Mouse (Mus musculus): ENCODE measurements around the gene Dtd2.
A peak's percentile ranks its signal among the peaks of the same experiment; 100 is the strongest.

Dtd2 gene

GRCm38 (mm10) chr12:52005877-52006632 is at the start of gene Dtd2:
Gene Dtd2 (minus strand): TSS chr12:52006501.
- peak; percentile 94 for DNase-seq

- DNase-seq, result no peak
Observed at GRCm38 (mm10) chr12:52049324-52049723, 43.0 kb upstream of the Dtd2 start.

- DNase-seq, result no peak
Observed at GRCm38 (mm10) chr12:52046371-52046770, 40.1 kb upstream of the Dtd2 start.

- DNase-seq, result no peak
Observed at GRCm38 (mm10) chr12:52042818-52043336, 36.6 kb upstream of the Dtd2 start.

GRCm38 (mm10) chr12:52038352-52038751 is 32.1 kb upstream of the Dtd2 start:
- DNase-seq, result no peak

- DNase-seq, result no peak
Observed at GRCm38 (mm10) chr12:52034956-52035355, 28.7 kb upstream of the Dtd2 start.

- DNase-seq, result no peak
Observed at GRCm38 (mm10) chr12:52032276-52032675, 26.0 kb upstream of the Dtd2 start.

- DNase-seq, result no peak
Observed at GRCm38 (mm10) chr12:52027963-52028362, 21.7 kb upstream of the Dtd2 start, which contains the start of gene Gpr33. Gene Gpr33 (minus strand): TSS chr12:52028063.

GRCm38 (mm10) chr12:52014494-52015029 is 8.3 kb upstream of the Dtd2 start:
- no peak for DNase-seq

- no peak for DNase-seq
Observed at GRCm38 (mm10) chr12:52014044-52014443, 7.7 kb upstream of the Dtd2 start.

GRCm38 (mm10) chr12:52013274-52013673 is 7.0 kb upstream of the Dtd2 start:
- no peak for DNase-seq

GRCm38 (mm10) chr12:52012159-52012558 is 5.9 kb upstream of the Dtd2 start:
- no peak for DNase-seq

- DNase-seq, result no peak
Observed at GRCm38 (mm10) chr12:52010630-52010961, 4.3 kb upstream of the Dtd2 start.

- no peak for DNase-seq
Observed at GRCm38 (mm10) chr12:52009928-52010629, 3.8 kb upstream of the Dtd2 start.

- no peak for DNase-seq
Observed at GRCm38 (mm10) chr12:52006633-52006994, 313 bp upstream of the Dtd2 start.

GRCm38 (mm10) chr12:52002746-52003145 is 3.6 kb downstream of the Dtd2 start:
- DNase-seq, result no peak

GRCm38 (mm10) chr12:52001544-52001943 is 4.8 kb downstream of the Dtd2 start:
- peak; percentile 42 for DNase-seq

- DNase-seq, result no peak
Observed at GRCm38 (mm10) chr12:51998366-51998932, 7.9 kb downstream of the Dtd2 start.

- no peak for DNase-seq
Observed at GRCm38 (mm10) chr12:51995738-51996536, 10.4 kb downstream of the Dtd2 start.

GRCm38 (mm10) chr12:51990629-51991028 is 15.7 kb downstream of the Dtd2 start:
- no peak for DNase-seq

- no peak for DNase-seq
Observed at GRCm38 (mm10) chr12:51988536-51988935, 17.8 kb downstream of the Dtd2 start.

GRCm38 (mm10) chr12:51985826-51986225 is 20.5 kb downstream of the Dtd2 start:
- no peak for DNase-seq
